Mouse (Mus musculus): Measurements from ENCODE around the gene Atxn2. TPM values are rescaled to one million over a fixed set of nuclear protein-coding genes. Genes with fewer than 3 reads are reported as not detected.

The Atxn2 gene
- polyA plus RNA-seq, 1 experiment: 62.9 TPM

GRCm38 (mm10) chr5:121854768-121855167, 143.6 kb downstream of the Atxn2 start:
- no peaks in the 10 kb centered on the region for H3K4me1 ChIP-seq (ENCODE audit: control insufficient read depth, insufficient read depth, low read length)
- TF ChIP-seq POLR2A (IDR thresholded peaks at IDR 0.05; ENCODE audit: borderline replicate concordance, low read depth, low read length) (no peak), CTCF (IDR thresholded peaks at IDR 0.05; ENCODE audit: low read depth, low read length) (no peak)
- H3K4me3 ChIP-seq (ENCODE audit: insufficient read depth, low read length): no peak overlapping the region
- no peak overlapping the region for H3K27ac ChIP-seq (ENCODE audit: insufficient read depth, low read depth, low read length)

GRCm38 (mm10) chr5:121856740-121857139, 145.6 kb downstream of the Atxn2 start:
- H3K4me1 ChIP-seq (ENCODE audit: control insufficient read depth, insufficient read depth, low read length): no peaks in the 10 kb centered on the region
- TF ChIP-seq POLR2A (IDR thresholded peaks at IDR 0.05; ENCODE audit: borderline replicate concordance, low read depth, low read length) (no peak), CTCF (IDR thresholded peaks at IDR 0.05; ENCODE audit: low read depth, low read length) (no peak)
- no peak overlapping the region for H3K4me3 ChIP-seq (ENCODE audit: insufficient read depth, low read length)
- H3K27ac ChIP-seq (ENCODE audit: insufficient read depth, low read depth, low read length): no peak overlapping the region

DNA sequence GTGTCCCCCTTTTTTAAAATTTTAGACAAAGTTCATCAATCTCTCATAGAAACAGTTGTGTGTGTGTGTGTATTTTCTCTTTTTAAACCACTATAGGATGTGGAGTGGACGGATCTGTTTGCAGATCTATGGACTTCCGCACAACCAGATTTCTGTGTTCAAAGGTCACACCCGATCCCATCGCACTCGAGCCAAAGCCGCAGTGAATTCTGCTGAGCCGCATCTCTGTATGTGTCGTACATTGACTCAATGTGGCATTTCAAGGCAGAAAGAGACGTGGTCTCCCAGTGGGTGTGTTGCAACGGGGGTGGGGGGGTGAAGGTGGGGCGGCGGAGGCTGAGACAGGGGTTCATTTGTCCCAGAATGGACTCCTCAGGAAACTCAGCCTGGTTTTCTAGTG, 147.3 kb downstream of the Atxn2 start:
- TF ChIP-seq POLR2A (IDR thresholded peaks at IDR 0.05; ENCODE audit: borderline replicate concordance, low read depth, low read length): no peak
- no peak for TF ChIP-seq CTCF (IDR thresholded peaks at IDR 0.05; ENCODE audit: low read depth, low read length)
- no peak overlapping the region for H3K27ac ChIP-seq (ENCODE audit: insufficient read depth, low read depth, low read length)

DNA sequence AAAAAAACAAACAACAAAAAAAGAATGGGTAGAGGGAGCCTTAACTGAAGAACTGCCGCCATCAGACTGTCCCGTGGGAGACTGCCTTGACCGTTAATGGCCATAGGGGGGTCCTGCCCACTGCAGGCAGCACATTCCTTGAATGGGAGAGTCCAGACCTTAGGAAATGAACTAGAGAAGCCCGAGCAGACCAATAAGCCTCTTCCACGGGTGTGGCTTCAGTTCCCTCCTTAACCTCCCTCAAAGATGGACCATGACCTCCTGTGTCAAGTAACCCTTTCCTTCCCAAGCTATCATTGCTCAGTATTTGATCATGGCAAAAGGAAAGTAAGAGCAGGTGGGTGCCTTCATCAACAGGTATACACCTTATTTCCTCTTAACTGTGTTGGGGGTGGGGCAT, 150.8 kb downstream of the Atxn2 start:
- no peak overlapping the region for H3K4me3 ChIP-seq (ENCODE audit: insufficient read depth, low read length)
- H3K4me1 ChIP-seq (ENCODE audit: control insufficient read depth, insufficient read depth, low read length): no peaks in the 10 kb centered on the region
- no peak for TF ChIP-seq POLR2A (IDR thresholded peaks at IDR 0.05; ENCODE audit: borderline replicate concordance, low read depth, low read length)
- no peak for TF ChIP-seq CTCF (IDR thresholded peaks at IDR 0.05; ENCODE audit: low read depth, low read length)
- H3K27ac ChIP-seq (ENCODE audit: insufficient read depth, low read depth, low read length): no peak overlapping the region

More for the DNA sequence above, 147.3 kb downstream of the Atxn2 start:
- H3K4me1 ChIP-seq (ENCODE audit: control insufficient read depth, insufficient read depth, low read length): no peaks in the 10 kb centered on the region
- no peak overlapping the region for H3K4me3 ChIP-seq (ENCODE audit: insufficient read depth, low read length)

- Histone ChIP-seq H3K27ac (ENCODE audit: insufficient read depth, low read depth, low read length) (no peak overlapping the region), H3K4me1 (ENCODE audit: control insufficient read depth, insufficient read depth, low read length) (no peaks in the 10 kb centered on the region), H3K4me3 (ENCODE audit: insufficient read depth, low read length) (no peak overlapping the region)
- no peak for TF ChIP-seq POLR2A (IDR thresholded peaks at IDR 0.05; ENCODE audit: borderline replicate concordance, low read depth, low read length)
- no peak for TF ChIP-seq CTCF (IDR thresholded peaks at IDR 0.05; ENCODE audit: low read depth, low read length)
These were observed 153.2 kb downstream of the Atxn2 start for GRCm38 (mm10) chr5:121864330-121864729.

Other genes starting within 250 kb of the Atxn2 start
- gene Adam1b, start 207.9 kb upstream of the Atxn2 start, polyA plus RNA-seq (2012; ENCODE audit: insufficient read depth, insufficient read length, missing spikeins): not detected in 2 replicates
- 3.0 and 4.3 TPM in 2 replicates for gene Adam1a, start 165.9 kb upstream of the Atxn2 start, polyA plus RNA-seq (2012; ENCODE audit: insufficient read depth, insufficient read length, missing spikeins)
- gene Gm42878, start 165.9 kb upstream of the Atxn2 start, polyA plus RNA-seq (2012; ENCODE audit: insufficient read depth, insufficient read length, missing spikeins): not detected in 2 replicates
- gene Mapkapk5, start 165.4 kb upstream of the Atxn2 start, polyA plus RNA-seq (2012; ENCODE audit: insufficient read depth, insufficient read length, missing spikeins): 75.7 TPM in 2 replicates
- 844 and 895 TPM in 2 replicates for gene Aldh2, start 117.5 kb upstream of the Atxn2 start, polyA plus RNA-seq (2012; ENCODE audit: insufficient read depth, insufficient read length, missing spikeins)
- gene Acad12, start 92.4 kb upstream of the Atxn2 start, polyA plus RNA-seq (2012; ENCODE audit: insufficient read depth, insufficient read length, missing spikeins): 8.6 and 9.0 TPM in 2 replicates
- gene Acad10, start 50.8 kb upstream of the Atxn2 start, polyA plus RNA-seq (2012; ENCODE audit: insufficient read depth, insufficient read length, missing spikeins): 3.3 and 5.5 TPM in 2 replicates
- 37.7 and 41.2 TPM in 2 replicates for gene Brap, start 50.8 kb upstream of the Atxn2 start, polyA plus RNA-seq (2012; ENCODE audit: insufficient read depth, insufficient read length, missing spikeins)
- gene Sh2b3, start 126.3 kb downstream of the Atxn2 start, polyA plus RNA-seq (2012; ENCODE audit: insufficient read depth, insufficient read length, missing spikeins): 69.5 and 77.5 TPM in 2 replicates
- gene Pheta1, start 137.6 kb downstream of the Atxn2 start, polyA plus RNA-seq (2012; ENCODE audit: insufficient read depth, insufficient read length, missing spikeins): 6.5 and 6.6 TPM in 2 replicates